Mouse (Mus musculus) liver, embryonic 15.5 days (tissue): Measurements from ENCODE around the gene Foxn4. TPM values are rescaled to one million over a fixed set of nuclear protein-coding genes. Genes with fewer than 3 reads are reported as not detected.
A peak's percentile ranks its signal among the peaks of the same experiment; 100 is the strongest.

Experiments
- ATAC-seq: fragments of 200-750 bp; cut with Nextera tagmentation; 2 replicates; pipeline ENCODE4 v1.8.0; 2017; ENCODE audit warnings: moderate number of reproducible peaks, mild to moderate bottlenecking, moderate library complexity; ENCODE audit not compliant: insufficient read depth
- H3K27ac ChIP-seq: fragments of 300-500 bp; sonication (generic); replicated peaks from 2 replicates; pipeline ENCODE4 v1.5.1; 2015; ENCODE audit warnings: mild to moderate bottlenecking, inconsistent platforms
- H3K27me3 ChIP-seq: fragments of 300-500 bp; sonication (generic); 2 replicates; pipeline ENCODE4 v1.6.1; 2015; ENCODE audit warnings: mild to moderate bottlenecking, inconsistent platforms
- H3K36me3 ChIP-seq: fragments of 300-500 bp; sonication (generic); replicated peaks from 2 replicates; pipeline ENCODE4 v1.6.1; 2015; ENCODE audit warnings: moderate library complexity, mild to moderate bottlenecking, inconsistent platforms
- H3K4me1 ChIP-seq: fragments of 300-500 bp; sonication (generic); replicated peaks from 2 replicates; pipeline ENCODE4 v1.6.1; 2015; ENCODE audit warnings: inconsistent platforms
- H3K4me2 ChIP-seq: fragments of 300-500 bp; sonication (generic); 2 replicates; pipeline ENCODE4 v1.6.1; 2015; ENCODE audit warnings: moderate library complexity, mild to moderate bottlenecking, inconsistent platforms
- H3K4me3 ChIP-seq: fragments of 300-500 bp; sonication (generic); replicated peaks from 2 replicates; pipeline ENCODE4 v1.5.1; 2015; ENCODE audit warnings: mild to moderate bottlenecking, inconsistent platforms
- H3K9ac ChIP-seq: fragments of 300-500 bp; sonication (generic); 2 replicates; pipeline ENCODE4 v1.6.1; 2015; ENCODE audit warnings: moderate library complexity, mild to moderate bottlenecking, inconsistent platforms
- H3K9me3 ChIP-seq: fragments of 300-500 bp; sonication (generic); replicated peaks from 2 replicates; pipeline ENCODE4 v1.6.1; 2016; ENCODE audit warnings: inconsistent platforms
- WGBS: fragments of 180-500 bp; shearing (Covaris S2); methylation state at CpG from one replicate; pipeline ENCODE4 v1.1.7; 2015; ENCODE audit warnings: mixed read lengths; ENCODE audit not compliant: insufficient replicate concordance; 5-methylcytosine and 5-hydroxymethylcytosine counted together
- polyA plus RNA-seq: library from polyadenylated mRNA; unstranded; fragments of >200 nt; fragmentation: Nextera tagmentation; extraction: Ambion mirVana; gene quantifications from 2 replicates; pipeline ENCODE4 v1.2.1, GENCODE M21; 2015

Foxn4 gene
- polyA plus RNA-seq, 1 experiment from 2014 or later, result not detected

- Histone ChIP-seq H3K4me1 (0 out of 2 replicates have a peak, but pooled peaks cover 5% of the 10 kb centered on the region), H3K36me3 (no peaks in the 10 kb centered on the region), H3K4me2 (peak overlapping the region; percentile 34), H3K9ac (no peak overlapping the region), H3K27me3 (0 out of 2 replicates have a peak, but pooled peaks cover 5% of the 10 kb centered on the region), H3K4me3 (no peak overlapping the region), H3K27ac (no peak overlapping the region), H3K9me3 (no peaks in the 10 kb centered on the region)
- ATAC-seq, result no peak
- 19% methylated on average over 22 of the region's 22 CpGs for WGBS
These were observed 23.4 kb upstream of the Foxn4 start for GRCm38 (mm10) chr5:114296693-114297631.

- 58% methylated on average over 3 of the region's 3 CpGs for WGBS
- ATAC-seq, result no peak
- H3K27me3 ChIP-seq, result peaks cover 14% of the 10 kb centered on the region
These were observed 16.4 kb upstream of the Foxn4 start for GRCm38 (mm10) chr5:114290004-114290403.

GRCm38 (mm10) chr5:114288874-114289273 is 15.3 kb upstream of the Foxn4 start, which contains the start of gene Myo1h:
Gene Myo1h, plus strand, starts transcription at chr5:114289166.
- Histone ChIP-seq H3K9ac (no peak within 1 kb of the TSS), H3K4me1 (no peaks in the 10 kb centered on the region), H3K4me3 (no peak within 1 kb of the TSS), H3K36me3 (no peaks in the 10 kb centered on the region), H3K9me3 (no peaks in the 10 kb centered on the region), H3K27me3 (peaks cover 14% of the 10 kb centered on the region), H3K27ac (no peak within 1 kb of the TSS), H3K4me2 (no peak within 1 kb of the TSS)
- WGBS, result 31% methylated on average over 13 of the region's 13 CpGs
- ATAC-seq, result no peak

More at GRCm38 (mm10) chr5:114290004-114290403, 16.4 kb upstream of the Foxn4 start:
- no peak overlapping the region for H3K9ac ChIP-seq
- H3K4me1 ChIP-seq, result no peaks in the 10 kb centered on the region
- no peaks in the 10 kb centered on the region for H3K9me3 ChIP-seq
- H3K36me3 ChIP-seq, result no peaks in the 10 kb centered on the region
- H3K4me2 ChIP-seq, result no peak overlapping the region
- no peak overlapping the region for H3K4me3 ChIP-seq
- H3K27ac ChIP-seq, result no peak overlapping the region

- Histone ChIP-seq H3K4me2 (no peak overlapping the region), H3K27me3 (peaks cover 14% of the 10 kb centered on the region), H3K27ac (no peak overlapping the region), H3K4me1 (no peaks in the 10 kb centered on the region), H3K36me3 (no peaks in the 10 kb centered on the region), H3K9ac (no peak overlapping the region), H3K4me3 (no peak overlapping the region), H3K9me3 (no peaks in the 10 kb centered on the region)
- 59% methylated on average over 5 of the region's 5 CpGs for WGBS
- no peak for ATAC-seq
These were observed 14.8 kb upstream of the Foxn4 start for GRCm38 (mm10) chr5:114288396-114288795.

GRCm38 (mm10) chr5:114286872-114287571 is 13.4 kb upstream of the Foxn4 start:
- 62% methylated on average over 16 of the region's 16 CpGs for WGBS

GRCm38 (mm10) chr5:114286102-114286501 is 12.5 kb upstream of the Foxn4 start:
- Histone ChIP-seq H3K27ac (no peak overlapping the region), H3K4me2 (no peak overlapping the region)

More at GRCm38 (mm10) chr5:114286872-114287571, 13.4 kb upstream of the Foxn4 start:
- Histone ChIP-seq H3K9me3 (no peaks in the 10 kb centered on the region), H3K36me3 (no peaks in the 10 kb centered on the region), H3K4me3 (no peak overlapping the region), H3K27ac (no peak overlapping the region), H3K9ac (no peak overlapping the region), H3K4me1 (no peaks in the 10 kb centered on the region), H3K4me2 (no peak overlapping the region), H3K27me3 (peaks cover 14% of the 10 kb centered on the region)
- ATAC-seq, result no peak

GRCm38 (mm10) chr5:114285398-114285700 is 11.7 kb upstream of the Foxn4 start:
- no peaks in the 10 kb centered on the region for H3K4me1 ChIP-seq
- no peak for ATAC-seq
- WGBS, result 63% methylated on average over 3 of the region's 3 CpGs

More at GRCm38 (mm10) chr5:114286102-114286501, 12.5 kb upstream of the Foxn4 start:
- WGBS, result 44% methylated on average over 4 of the region's 4 CpGs
- no peak overlapping the region for H3K9ac ChIP-seq
- H3K27me3 ChIP-seq, result peaks cover 13% of the 10 kb centered on the region
- H3K36me3 ChIP-seq, result no peaks in the 10 kb centered on the region
- ATAC-seq, result no peak
- no peaks in the 10 kb centered on the region for H3K9me3 ChIP-seq
- H3K4me1 ChIP-seq, result no peaks in the 10 kb centered on the region
- H3K4me3 ChIP-seq, result no peak overlapping the region

GRCm38 (mm10) chr5:114284604-114285397 is 11.2 kb upstream of the Foxn4 start:
- Histone ChIP-seq H3K27ac (no peak overlapping the region), H3K27me3 (peaks cover 11% of the 10 kb centered on the region), H3K36me3 (no peaks in the 10 kb centered on the region), H3K4me2 (no peak overlapping the region), H3K9ac (no peak overlapping the region), H3K9me3 (no peaks in the 10 kb centered on the region), H3K4me3 (no peak overlapping the region), H3K4me1 (no peaks in the 10 kb centered on the region)
- ATAC-seq, result no peak
- 63% methylated on average over 13 of the region's 13 CpGs for WGBS

More at GRCm38 (mm10) chr5:114285398-114285700, 11.7 kb upstream of the Foxn4 start:
- Histone ChIP-seq H3K9me3 (no peaks in the 10 kb centered on the region), H3K27me3 (peaks cover 11% of the 10 kb centered on the region), H3K27ac (no peak overlapping the region), H3K9ac (no peak overlapping the region), H3K4me2 (no peak overlapping the region), H3K4me3 (no peak overlapping the region), H3K36me3 (no peaks in the 10 kb centered on the region)

GRCm38 (mm10) chr5:114282346-114282745 is 8.7 kb upstream of the Foxn4 start:
- WGBS, result 29% methylated on average over 6 of the region's 6 CpGs
- no peak overlapping the region for H3K9ac ChIP-seq

GRCm38 (mm10) chr5:114279382-114280143 is 6.0 kb upstream of the Foxn4 start:
- WGBS, result 54% methylated on average over 12 of the region's 12 CpGs
- Histone ChIP-seq H3K9ac (no peak overlapping the region), H3K36me3 (no peaks in the 10 kb centered on the region), H3K4me1 (no peaks in the 10 kb centered on the region), H3K27ac (no peak overlapping the region), H3K4me3 (no peak overlapping the region), H3K4me2 (no peak overlapping the region), H3K27me3 (peaks cover 48% of the 10 kb centered on the region), H3K9me3 (no peaks in the 10 kb centered on the region)
- ATAC-seq, result no peak

More at GRCm38 (mm10) chr5:114282346-114282745, 8.7 kb upstream of the Foxn4 start:
- no peak for ATAC-seq
- Histone ChIP-seq H3K27ac (no peak overlapping the region), H3K4me2 (no peak overlapping the region), H3K4me1 (no peaks in the 10 kb centered on the region), H3K4me3 (no peak overlapping the region), H3K27me3 (peaks cover 20% of the 10 kb centered on the region), H3K9me3 (no peaks in the 10 kb centered on the region), H3K36me3 (no peaks in the 10 kb centered on the region)
